Mouse (Mus musculus) kidney, postnatal 4 days (tissue): Measurements from ENCODE around the gene Bfar.
A peak's percentile ranks its signal among the peaks of the same experiment; 100 is the strongest.
"Not testable (repeated sequence)": the region's sequence is repeated elsewhere in the genome, so short reads cannot be mapped to it uniquely, and the experiment has no call there.

Experiments
- DNase-seq, 2 experiments: peaks; one replicate each; pipeline ENCODE4 v3.0.0; 2021; ENCODE audit warnings: mixed read lengths in 2 of 2

Bfar gene

DNA sequence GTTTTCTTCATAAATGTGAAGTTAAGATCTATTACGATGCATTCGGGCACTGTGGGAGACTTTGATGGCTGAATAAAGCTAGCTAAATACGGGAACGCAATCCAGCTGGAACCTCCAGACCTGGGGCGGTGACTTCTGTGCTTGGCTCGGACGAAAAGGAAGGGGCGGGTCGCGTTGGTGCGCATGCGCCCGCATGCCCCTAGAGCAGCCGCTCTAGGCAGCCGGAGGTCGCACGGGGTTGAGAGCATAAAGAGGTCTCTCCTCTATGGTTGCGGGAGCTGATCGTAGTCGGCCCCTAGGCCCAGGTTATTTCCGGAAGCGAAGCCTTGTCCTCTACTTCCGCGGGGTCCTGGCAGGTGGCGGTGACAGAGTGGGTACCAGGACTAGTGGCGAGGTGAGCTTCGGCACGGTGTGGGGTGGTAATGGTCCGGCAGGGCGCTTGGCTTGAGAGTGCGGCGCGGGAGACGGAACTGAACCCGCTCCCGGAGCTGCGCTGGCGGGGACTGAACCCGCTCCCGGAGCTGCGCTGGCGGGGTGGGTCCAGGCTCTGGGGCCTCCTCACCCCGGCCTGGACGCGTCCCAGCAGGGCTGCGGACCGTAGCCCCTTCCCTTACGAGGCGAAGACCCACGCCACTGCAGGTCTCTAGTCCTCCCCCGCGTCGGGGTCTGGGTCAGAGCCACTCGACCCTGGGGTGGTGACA, at the start of gene Bfar, which contains the start of gene 3110001I22Rik:
Gene Bfar (plus strand): TSS at position 174 of the 701 bp plus-strand sequence.
Gene 3110001I22Rik (plus strand): TSS at position 245 of the 701 bp plus-strand sequence.
- DNase-seq = peak; percentile 92 to 96

GRCm38 (mm10) chr16:13628345-13628744, 43.3 kb upstream of the Bfar start:
- DNase-seq = peak in 1 of 2 experiments; percentile 12

DNA sequence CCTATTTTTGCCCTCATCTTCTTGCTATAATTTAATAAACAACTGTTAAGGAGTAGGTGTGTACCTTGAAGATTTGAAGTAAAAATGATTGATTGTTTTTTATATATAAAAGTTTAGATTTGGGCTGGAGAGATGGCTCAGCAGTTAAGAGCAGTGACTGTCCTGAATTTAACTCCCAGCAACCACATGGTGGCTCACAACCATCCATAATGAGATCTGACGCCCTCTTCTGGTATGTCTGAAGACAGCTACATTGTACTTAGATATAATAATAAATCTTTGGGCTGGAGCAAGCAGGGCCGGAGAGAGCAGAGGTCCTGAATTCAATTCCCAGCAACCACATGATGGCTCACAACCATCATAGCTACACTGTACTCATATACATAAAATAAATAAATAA, 33.5 kb upstream of the Bfar start:
- not testable (repeated sequence) for DNase-seq

DNA sequence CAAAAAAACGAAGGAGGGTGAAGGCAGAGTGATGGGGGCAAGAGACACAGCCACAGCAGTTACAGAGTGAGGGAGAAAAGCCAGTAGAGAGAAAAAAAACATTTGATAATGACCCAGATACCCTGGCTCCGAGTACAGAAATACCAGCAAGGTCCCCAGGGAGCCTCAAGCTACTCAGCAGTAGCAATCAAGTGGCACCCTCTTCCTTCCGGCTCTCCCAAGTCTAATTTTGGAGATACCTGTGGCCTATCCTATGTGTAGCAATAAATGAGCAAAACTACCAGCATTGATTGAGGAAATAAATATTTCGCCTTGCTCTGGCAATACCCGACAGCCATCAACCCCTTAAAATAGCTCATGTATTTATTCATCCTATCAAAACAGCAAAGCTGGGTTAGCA, 32.1 kb upstream of the Bfar start:
- no peak for DNase-seq

GRCm38 (mm10) chr16:13640064-13640463, 31.6 kb upstream of the Bfar start:
- peak; percentile 34 to 37 for DNase-seq

- no peak for DNase-seq
Observed at GRCm38 (mm10) chr16:13644474-13644873, 27.2 kb upstream of the Bfar start.

DNA sequence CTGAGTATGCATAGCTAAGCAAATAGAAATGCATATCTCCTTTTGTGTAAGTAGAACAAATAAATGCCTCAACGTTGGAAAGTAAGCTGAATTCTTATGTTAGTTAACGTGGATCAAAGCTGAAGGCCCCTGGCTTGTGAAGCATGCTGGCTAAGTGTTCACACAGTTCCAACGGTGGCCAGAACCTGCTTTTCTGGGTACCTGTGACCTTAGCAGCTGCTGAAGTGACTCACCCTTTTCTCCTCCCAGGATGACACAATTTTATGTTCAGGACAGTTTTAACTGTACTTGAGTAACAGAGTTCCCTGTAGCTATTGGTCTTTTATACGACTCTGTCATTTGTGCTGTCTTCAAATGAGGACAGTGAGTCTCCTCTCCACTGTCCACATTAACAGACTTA, 25.7 kb upstream of the Bfar start:
- no peak for DNase-seq

DNA sequence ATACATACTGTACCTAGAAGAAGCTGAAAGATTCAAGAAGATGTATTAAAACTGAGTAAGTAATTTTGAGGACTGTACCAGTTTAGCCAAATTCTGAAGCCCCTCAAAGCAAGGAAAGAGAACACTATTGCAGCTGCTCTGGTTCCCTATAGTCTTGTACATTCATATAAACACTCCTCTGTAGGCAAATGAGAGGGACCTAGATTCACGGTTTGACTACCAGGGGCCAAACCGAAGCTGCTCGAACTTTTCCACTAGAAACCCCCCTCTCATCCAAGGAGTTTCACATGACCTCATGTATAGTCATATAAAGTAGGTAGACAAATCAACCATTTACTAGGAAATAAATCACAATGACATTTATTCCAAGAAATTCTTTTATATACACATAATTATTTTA, 12.8 kb upstream of the Bfar start:
- DNase-seq = no peak

GRCm38 (mm10) chr16:13660736-13661135, 10.9 kb upstream of the Bfar start:
- DNase-seq = no peak

DNA sequence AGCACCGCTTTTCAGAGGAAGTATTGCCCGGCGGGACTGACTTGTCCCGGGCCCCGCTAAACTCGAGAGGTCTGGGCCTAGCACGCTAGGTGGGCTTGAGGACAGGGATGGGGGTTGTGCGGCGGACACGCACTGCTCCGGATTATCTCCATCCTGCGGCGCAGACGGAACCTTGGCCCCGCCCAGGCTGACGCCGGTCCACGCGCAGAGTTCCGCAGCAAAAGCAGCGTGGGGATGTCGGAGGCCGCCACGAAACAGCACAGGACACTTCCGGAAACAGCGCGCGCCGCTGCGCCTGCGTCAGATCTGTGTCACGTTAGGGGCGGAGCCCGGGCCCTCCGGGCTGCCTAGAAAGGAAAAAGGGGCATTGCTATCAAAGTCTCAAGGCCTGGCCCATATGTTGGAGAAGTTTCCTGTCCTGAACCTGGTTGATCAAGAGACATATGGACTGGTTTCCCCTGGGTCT, 3.7 kb upstream of the Bfar start, which contains the start of gene Parn:
Gene Parn (minus strand): TSS at position 293 of the 466 bp plus-strand sequence.
- DNase-seq = peak; percentile 94 to 96

DNA sequence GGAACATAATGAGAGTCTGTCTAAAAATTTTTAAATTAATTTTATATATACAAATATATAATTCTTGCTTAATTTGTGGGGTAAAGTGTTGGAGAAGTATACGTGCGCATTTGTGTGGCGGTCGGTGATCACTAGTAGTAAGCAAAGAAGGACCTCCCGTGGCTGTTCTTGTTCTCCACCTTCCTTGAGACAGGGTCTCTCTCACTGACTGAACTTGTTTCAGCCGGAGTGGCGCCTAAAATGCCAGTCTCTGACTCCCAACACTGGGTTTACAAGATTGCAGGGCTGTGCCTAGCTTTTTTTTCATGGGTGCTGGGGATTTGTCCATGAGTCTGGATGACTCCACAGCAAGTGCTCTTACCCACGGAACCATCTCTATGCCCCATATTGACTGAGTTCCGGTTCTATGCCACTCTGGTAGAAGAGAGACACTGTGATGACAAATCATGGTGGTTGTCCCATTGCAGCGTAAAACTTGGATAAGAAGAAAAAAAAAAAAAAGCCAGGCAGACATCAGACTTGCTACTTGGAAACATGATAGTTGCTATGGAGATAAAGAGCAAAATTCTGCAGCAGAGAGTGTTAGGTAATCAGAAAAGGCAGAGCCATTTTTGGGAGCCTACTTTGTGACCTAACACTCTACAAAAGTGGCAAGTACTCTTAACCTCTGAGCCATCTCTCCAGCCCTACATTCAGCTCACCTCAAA, 3.1 kb upstream of the Bfar start:
- peak in 1 of 2 experiments; percentile 4 for DNase-seq

DNA sequence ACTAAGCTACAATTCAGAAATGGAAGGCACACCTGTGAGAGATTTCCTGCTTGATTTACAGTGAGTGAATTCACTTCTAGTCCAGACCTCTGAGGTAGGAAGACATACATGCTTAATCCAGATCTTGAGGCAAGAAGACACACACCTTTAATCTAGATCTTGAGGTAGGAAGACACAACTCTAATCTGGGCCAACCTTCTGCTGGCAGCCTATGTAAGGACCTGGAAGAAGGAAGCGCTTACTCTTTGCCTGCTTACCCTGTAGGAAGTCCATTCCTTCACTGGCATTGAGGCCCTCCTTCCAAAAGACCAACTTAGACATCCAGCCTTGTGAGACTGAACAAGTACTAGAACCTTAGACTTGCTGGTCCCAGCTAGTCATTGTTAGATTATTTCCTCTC, 2.4 kb upstream of the Bfar start:
- DNase-seq = no peak

- DNase-seq = not testable (repeated sequence)
Observed at GRCm38 (mm10) chr16:13670896-13671295, 762 bp upstream of the Bfar start.

DNA sequence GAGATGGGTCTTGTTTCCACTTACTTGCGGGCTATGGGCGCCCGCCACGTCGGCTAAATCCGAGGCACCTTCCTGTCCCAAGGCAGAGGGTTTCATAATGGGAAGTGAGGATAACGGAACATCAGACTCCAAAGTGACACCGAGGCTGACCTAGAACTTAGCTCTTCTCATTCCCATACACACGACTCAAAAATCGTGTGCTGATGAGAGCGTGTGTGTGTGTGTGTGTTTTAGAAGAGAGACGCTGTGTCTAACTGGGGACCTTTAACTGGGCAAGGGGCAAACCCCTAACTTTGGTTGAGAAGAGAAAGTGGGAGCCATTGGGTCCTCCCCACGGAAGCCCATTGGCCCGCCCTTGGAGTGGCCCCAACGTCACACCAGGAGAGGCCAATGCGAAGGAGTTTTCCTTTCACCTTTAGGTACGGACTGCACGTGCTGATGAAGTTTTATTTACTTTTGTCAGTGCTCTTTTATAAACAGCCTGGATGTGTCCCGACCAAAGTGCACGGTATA, 784 bp downstream of the Bfar start:
- DNase-seq = peak; percentile 74 to 80

DNA sequence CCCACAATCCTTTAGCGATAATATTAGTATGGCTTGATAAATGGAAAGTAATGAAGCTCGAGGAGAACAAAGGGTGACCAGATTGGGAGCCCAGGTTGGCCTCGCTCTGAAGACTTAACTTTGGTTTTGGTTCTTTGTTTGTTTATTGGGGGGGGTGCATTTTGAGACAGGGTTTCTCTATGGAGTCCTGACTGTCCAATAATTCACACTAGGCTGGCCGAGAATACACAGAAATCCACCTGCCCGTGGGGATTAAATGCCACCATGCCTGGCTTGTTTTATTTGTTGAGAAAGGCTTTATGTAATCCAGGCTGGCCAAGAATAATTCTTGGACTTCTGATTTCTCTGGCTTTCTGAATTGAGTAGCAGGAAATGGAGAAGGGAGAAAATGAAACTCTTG, 1.5 kb downstream of the Bfar start:
- no peak for DNase-seq

- DNase-seq = no peak
Observed at GRCm38 (mm10) chr16:13674511-13674910, 2.9 kb downstream of the Bfar start.

- DNase-seq = no peak
Observed at GRCm38 (mm10) chr16:13678601-13679319, 7.1 kb downstream of the Bfar start.

DNA sequence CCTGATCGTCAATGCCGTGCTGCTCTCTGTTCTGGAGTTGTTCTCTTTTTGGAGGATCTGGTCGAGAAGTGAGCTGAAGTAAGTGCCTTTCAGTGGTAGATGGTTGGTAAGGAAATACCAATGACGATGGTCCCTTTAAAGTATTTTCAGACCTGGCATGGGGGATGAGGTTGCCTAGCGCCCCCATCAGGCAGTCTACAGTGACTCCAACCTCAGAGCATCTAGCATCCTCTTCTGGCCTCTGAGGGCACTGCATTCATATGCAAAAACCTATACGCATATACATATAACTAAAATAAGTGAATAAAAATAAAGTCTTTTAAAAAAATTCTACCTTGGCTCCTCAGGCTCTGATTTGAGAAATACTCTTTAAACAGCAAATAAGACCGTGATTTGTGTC, 27.3 kb downstream of the Bfar start:
- DNase-seq = no peak

- DNase-seq = no peak
Observed at GRCm38 (mm10) chr16:13702184-13702583, 30.5 kb downstream of the Bfar start.

DNA sequence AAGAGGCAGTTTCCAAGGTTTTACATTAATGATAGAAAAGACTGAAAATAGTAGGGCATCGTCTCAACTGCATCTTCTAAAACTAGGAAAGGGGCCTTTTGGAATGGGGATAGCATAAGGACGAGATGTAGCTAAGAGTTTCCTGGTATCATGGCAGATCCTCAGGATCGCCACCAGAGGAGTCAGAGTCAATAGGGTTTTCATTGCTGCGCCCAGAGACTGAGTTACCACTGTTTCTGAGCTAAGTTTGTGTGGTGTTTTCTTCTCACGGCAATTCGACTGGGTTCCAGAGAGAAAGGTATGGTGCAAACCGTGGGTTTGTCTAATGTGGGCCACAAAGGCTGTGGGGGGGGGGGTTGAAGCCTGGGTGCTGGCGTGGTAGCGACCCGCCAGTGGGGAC, 33.0 kb downstream of the Bfar start:
- DNase-seq = no peak

GRCm38 (mm10) chr16:13714910-13715309, 43.3 kb downstream of the Bfar start:
- DNase-seq = no peak

DNA sequence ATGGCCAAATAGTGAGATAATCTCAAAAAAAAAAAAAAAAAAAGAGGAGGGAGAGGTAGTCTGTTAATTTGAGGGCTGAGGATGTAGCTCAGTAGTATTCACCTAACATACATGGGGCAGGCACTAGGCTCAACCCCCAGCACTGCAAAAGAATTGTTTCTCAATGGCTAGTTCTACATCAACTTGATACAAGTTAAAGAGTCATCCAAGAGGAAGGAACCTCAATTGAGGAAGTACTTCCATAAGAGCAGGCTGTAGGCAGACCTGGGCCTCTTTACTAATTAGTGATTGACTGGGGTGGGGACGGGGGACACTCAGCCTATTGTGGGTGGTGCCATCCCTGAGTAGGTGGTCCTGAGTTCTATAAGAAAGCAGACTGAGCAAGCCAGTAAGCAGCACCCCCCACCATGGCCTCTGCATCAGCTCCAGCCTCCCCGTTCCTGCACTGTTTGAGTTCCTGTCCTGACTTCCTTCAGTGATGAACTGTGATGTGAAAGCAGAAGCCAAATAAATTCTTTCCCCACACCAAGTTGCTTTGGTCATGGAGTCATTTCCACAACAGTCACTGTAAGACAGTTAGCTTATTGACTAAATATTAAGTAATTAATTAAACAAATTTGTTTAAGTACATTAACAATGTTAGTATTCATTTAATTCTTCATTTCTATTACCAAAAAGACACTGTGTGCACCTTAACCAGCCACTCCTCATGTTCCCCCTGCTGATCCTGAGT, 45.3 kb downstream of the Bfar start:
- DNase-seq = no peak
